Mouse (Mus musculus): Measurements from ENCODE around the gene Wnt8b. TPM values are rescaled to one million over a fixed set of nuclear protein-coding genes. Genes with fewer than 3 reads are reported as not detected.

The Wnt8b gene
- polyA plus RNA-seq, 1 experiment, result 6.6 TPM

DNA sequence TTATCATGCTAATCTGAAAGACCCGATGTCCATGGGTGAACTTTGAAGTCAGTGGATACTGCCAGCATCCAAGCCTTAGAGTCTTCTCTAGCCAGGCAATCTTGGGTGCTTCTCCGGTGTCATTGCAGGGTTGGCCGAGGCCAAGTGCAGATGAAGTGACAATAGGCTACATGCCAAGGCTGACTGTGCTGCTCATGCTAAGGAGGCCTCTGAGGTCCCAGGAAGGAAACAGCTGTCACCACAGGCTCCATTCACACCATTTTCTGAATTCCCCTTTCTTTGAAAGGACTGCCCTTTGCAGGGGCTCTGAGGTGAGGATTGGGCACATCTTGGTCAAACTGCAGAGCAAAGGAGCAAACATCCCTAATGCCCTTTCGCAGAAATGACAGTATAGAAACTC lies 9.5 kb downstream of the Wnt8b start:
- WGBS, result 31% methylated on average over 4 of the region's 4 CpGs
- no peak for DNase-seq
- H3K4me3 ChIP-seq (ENCODE audit: control insufficient read depth, insufficient read depth, low read length), result no peak overlapping the region
- H3K27me3 ChIP-seq (ENCODE audit: control insufficient read depth, insufficient read depth, low read length), result no peaks in the 10 kb centered on the region
- H3K27ac ChIP-seq (ENCODE audit: control insufficient read depth, insufficient read depth, low read length), result no peak overlapping the region
- peaks cover 12% of the 10 kb centered on the region for H3K4me1 ChIP-seq (replicated peaks; ENCODE audit: control insufficient read depth, insufficient read depth, low read length)
- TF ChIP-seq POLR2A (IDR thresholded peaks at IDR 0.05; ENCODE audit: control insufficient read depth, extremely low read depth, insufficient read depth, low read length, poor library complexity) (no peak), CTCF (IDR thresholded peaks at IDR 0.05; ENCODE audit: borderline replicate concordance, control insufficient read depth, extremely low read depth, insufficient read depth, low read length, poor library complexity) (no peak)
- H3K36me3 ChIP-seq (ENCODE audit: control insufficient read depth, insufficient read depth, low read length), result no peaks in the 10 kb centered on the region

DNA sequence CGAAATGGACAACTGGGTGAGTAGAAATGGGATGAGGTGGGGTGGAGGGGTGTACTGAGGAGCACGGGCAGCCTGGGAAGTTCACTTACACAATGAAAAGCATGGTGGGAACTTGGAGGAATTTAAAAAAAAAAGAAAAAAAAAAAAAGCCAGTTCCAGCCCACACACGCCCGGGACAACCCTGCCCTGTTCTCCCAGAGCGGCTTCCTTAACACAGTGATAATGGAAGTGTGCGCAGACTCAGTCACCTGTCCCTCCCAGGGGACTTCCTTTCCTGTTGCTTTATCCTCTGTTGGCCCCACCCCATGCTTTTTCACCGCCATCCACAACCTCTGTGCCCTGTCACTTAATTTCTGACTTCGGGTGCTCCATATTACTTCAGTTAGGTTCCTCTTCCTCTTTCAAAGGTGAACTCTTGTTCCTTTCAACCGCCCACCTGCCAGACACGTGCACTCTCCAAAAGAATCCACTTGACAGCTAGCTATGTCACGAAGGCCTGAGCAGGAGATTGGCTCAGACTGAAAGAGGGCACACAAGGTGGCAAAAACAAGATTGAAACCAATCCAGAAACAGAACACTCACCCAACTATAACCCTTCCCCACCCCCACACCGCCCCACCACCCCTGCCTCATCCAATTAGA lies 17.4 kb downstream of the Wnt8b start:
- H3K4me3 ChIP-seq (ENCODE audit: control insufficient read depth, insufficient read depth, low read length), result peak overlapping the region; percentile 69
- H3K4me1 ChIP-seq (replicated peaks; ENCODE audit: control insufficient read depth, insufficient read depth, low read length), result peaks cover 52% of the 10 kb centered on the region
- peak overlapping the region; percentile 67 for H3K27ac ChIP-seq (ENCODE audit: control insufficient read depth, insufficient read depth, low read length)
- 11% methylated on average over 12 of the region's 12 CpGs for WGBS
- TF ChIP-seq CTCF (IDR thresholded peaks at IDR 0.05; ENCODE audit: borderline replicate concordance, control insufficient read depth, extremely low read depth, insufficient read depth, low read length, poor library complexity), result no peak
- no peak for TF ChIP-seq POLR2A (IDR thresholded peaks at IDR 0.05; ENCODE audit: control insufficient read depth, extremely low read depth, insufficient read depth, low read length, poor library complexity)
- H3K27me3 ChIP-seq (ENCODE audit: control insufficient read depth, insufficient read depth, low read length), result no peaks in the 10 kb centered on the region
- H3K36me3 ChIP-seq (ENCODE audit: control insufficient read depth, insufficient read depth, low read length), result no peaks in the 10 kb centered on the region
- DNase-seq, result peak; percentile 34

GRCm38 (mm10) chr19:44511451-44512231 lies 18.4 kb downstream of the Wnt8b start:
- peaks cover 52% of the 10 kb centered on the region for H3K4me1 ChIP-seq (replicated peaks; ENCODE audit: control insufficient read depth, insufficient read depth, low read length)
- TF ChIP-seq CTCF (IDR thresholded peaks at IDR 0.05; ENCODE audit: borderline replicate concordance, control insufficient read depth, extremely low read depth, insufficient read depth, low read length, poor library complexity) (0 out of 2 replicates have a peak, but pooled peaks have one; percentile 24), POLR2A (IDR thresholded peaks at IDR 0.05; ENCODE audit: control insufficient read depth, extremely low read depth, insufficient read depth, low read length, poor library complexity) (no peak; the same call in 1 of the 2 replicates)
- peak; percentile 53 for DNase-seq
- H3K36me3 ChIP-seq (ENCODE audit: control insufficient read depth, insufficient read depth, low read length), result no peaks in the 10 kb centered on the region
- H3K27me3 ChIP-seq (ENCODE audit: control insufficient read depth, insufficient read depth, low read length), result no peaks in the 10 kb centered on the region
- H3K4me3 ChIP-seq (ENCODE audit: control insufficient read depth, insufficient read depth, low read length), result peak overlapping the region; percentile 69
- H3K27ac ChIP-seq (ENCODE audit: control insufficient read depth, insufficient read depth, low read length), result peak overlapping the region; percentile 67
- WGBS, result 2% methylated on average over 66 of the region's 66 CpGs

DNA sequence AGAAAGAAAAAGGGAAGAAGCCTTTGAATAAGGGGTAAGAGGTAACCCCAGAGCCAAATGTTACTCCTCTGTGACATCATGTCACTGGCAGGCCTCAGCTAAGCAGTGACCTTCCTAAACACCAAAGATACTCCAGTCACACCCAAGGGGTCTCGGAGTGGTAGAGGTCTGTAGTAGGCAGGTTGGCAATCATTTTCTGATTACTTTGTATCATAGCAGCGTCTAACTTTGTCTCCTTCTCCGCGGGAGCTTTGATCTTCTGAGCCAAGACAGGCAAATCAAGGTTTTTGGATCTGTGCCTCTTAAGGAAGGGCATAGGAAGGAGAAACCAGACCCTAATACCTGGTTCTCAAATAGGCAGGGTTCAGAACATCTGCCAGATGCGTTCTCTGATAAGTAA lies 19.3 kb downstream of the Wnt8b start:
- WGBS, result 12% methylated on average over 5 of the region's 5 CpGs
- peaks cover 52% of the 10 kb centered on the region for H3K4me1 ChIP-seq (replicated peaks; ENCODE audit: control insufficient read depth, insufficient read depth, low read length)
- no peaks in the 10 kb centered on the region for H3K36me3 ChIP-seq (ENCODE audit: control insufficient read depth, insufficient read depth, low read length)
- H3K27me3 ChIP-seq (ENCODE audit: control insufficient read depth, insufficient read depth, low read length), result no peaks in the 10 kb centered on the region
- H3K27ac ChIP-seq (ENCODE audit: control insufficient read depth, insufficient read depth, low read length), result peak overlapping the region; percentile 67
- TF ChIP-seq POLR2A (IDR thresholded peaks at IDR 0.05; ENCODE audit: control insufficient read depth, extremely low read depth, insufficient read depth, low read length, poor library complexity) (no peak), CTCF (IDR thresholded peaks at IDR 0.05; ENCODE audit: borderline replicate concordance, control insufficient read depth, extremely low read depth, insufficient read depth, low read length, poor library complexity) (no peak)
- DNase-seq, result peak; percentile 28
- peak overlapping the region; percentile 20; the same call in 1 of the 2 replicates for H3K4me3 ChIP-seq (ENCODE audit: control insufficient read depth, insufficient read depth, low read length)

DNA sequence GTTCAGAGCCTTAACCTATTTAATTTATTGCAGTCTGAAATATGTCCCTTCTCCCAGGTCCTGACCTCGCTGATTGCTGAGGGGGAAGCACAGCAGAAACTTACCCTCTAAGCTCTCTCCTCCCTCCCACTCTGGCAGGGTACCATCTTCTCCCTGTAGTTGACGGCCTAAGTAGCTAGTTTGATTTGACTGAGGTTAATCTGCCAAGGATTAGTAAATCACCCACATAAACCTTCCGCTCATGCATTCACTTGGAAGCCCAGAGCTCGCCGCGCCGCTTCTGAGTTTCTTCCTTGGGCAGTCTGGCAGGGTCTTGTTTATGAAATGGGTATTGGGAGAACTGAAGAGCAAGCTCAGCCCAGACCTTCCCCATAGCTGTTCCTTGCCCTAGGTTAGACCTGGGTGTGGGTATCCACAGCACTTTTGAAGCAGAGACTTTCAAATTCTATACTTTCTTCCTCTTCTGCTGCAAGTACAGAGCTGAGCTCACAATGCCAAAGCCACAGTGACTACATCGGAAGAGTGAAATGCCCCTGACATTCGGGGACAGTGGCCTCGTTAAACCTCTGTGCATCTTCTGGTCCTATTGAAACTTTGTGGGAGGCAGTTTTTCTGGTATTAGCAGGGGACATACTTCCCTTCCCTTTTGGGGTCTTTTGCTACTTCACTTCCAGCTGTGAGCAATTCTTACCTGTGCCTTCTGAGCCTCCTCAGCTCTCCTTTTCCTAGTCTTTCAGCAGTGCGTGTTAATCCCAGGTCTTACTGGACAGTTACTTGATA lies 20.0 kb downstream of the Wnt8b start:
- peak; percentile 27 for DNase-seq
- no peak for TF ChIP-seq POLR2A (IDR thresholded peaks at IDR 0.05; ENCODE audit: control insufficient read depth, extremely low read depth, insufficient read depth, low read length, poor library complexity)
- no peak for TF ChIP-seq CTCF (IDR thresholded peaks at IDR 0.05; ENCODE audit: borderline replicate concordance, control insufficient read depth, extremely low read depth, insufficient read depth, low read length, poor library complexity)
- Histone ChIP-seq H3K4me3 (ENCODE audit: control insufficient read depth, insufficient read depth, low read length) (peak overlapping the region; percentile 20), H3K36me3 (ENCODE audit: control insufficient read depth, insufficient read depth, low read length) (no peaks in the 10 kb centered on the region), H3K4me1 (replicated peaks; ENCODE audit: control insufficient read depth, insufficient read depth, low read length) (peaks cover 54% of the 10 kb centered on the region), H3K27ac (ENCODE audit: control insufficient read depth, insufficient read depth, low read length) (peak overlapping the region; percentile 87), H3K27me3 (ENCODE audit: control insufficient read depth, insufficient read depth, low read length) (no peaks in the 10 kb centered on the region)
- WGBS, result 27% methylated on average over 11 of the region's 11 CpGs

DNA sequence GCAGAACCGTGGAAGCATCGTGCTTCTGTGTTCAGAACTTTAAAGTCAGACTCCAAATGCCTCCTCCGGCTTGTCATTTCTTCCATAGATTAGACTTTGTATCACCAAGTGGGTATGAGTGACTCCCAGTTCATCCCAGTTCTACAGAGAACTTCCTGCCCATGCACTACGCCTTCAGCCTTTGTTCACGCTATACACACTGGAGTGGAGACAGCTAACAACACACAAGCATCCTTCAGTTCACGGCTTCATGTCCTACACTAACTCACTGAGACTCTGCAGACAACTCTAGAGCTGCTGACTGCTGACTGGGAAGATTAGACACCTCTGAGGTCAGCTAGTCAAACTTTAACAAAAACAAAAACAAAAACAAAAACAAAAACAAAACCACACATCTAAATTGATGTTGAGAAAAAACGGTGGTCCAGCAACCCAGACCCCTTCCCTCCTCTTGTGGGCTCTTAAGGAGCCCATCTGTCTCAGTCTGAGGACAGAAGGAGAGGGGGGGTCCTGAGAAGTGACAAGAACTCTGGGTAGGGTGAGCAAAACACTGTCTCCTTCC lies 20.7 kb downstream of the Wnt8b start:
- no peak overlapping the region for H3K4me3 ChIP-seq (ENCODE audit: control insufficient read depth, insufficient read depth, low read length)
- H3K36me3 ChIP-seq (ENCODE audit: control insufficient read depth, insufficient read depth, low read length), result no peaks in the 10 kb centered on the region
- 47% methylated on average over 7 of the region's 7 CpGs for WGBS
- TF ChIP-seq CTCF (IDR thresholded peaks at IDR 0.05; ENCODE audit: borderline replicate concordance, control insufficient read depth, extremely low read depth, insufficient read depth, low read length, poor library complexity) (no peak), POLR2A (IDR thresholded peaks at IDR 0.05; ENCODE audit: control insufficient read depth, extremely low read depth, insufficient read depth, low read length, poor library complexity) (no peak)
- peaks cover 58% of the 10 kb centered on the region for H3K4me1 ChIP-seq (replicated peaks; ENCODE audit: control insufficient read depth, insufficient read depth, low read length)
- no peak overlapping the region; the same call in 1 of the 2 replicates for H3K27ac ChIP-seq (ENCODE audit: control insufficient read depth, insufficient read depth, low read length)
- no peaks in the 10 kb centered on the region for H3K27me3 ChIP-seq (ENCODE audit: control insufficient read depth, insufficient read depth, low read length)
- no peak for DNase-seq
